Mouse (Mus musculus): Measurements from ENCODE around the gene Sult4a1. TPM values are rescaled to one million over a fixed set of nuclear protein-coding genes. Genes with fewer than 3 reads are reported as not detected.

Sult4a1 gene
- total and polyA plus RNA-seq, 2 experiments from 2014 or later, result 155 to 248 TPM

GRCm38 (mm10) chr15:84133440-84133839 is 27.9 kb upstream of the Sult4a1 start:
- ATAC-seq, result no peak

DNA sequence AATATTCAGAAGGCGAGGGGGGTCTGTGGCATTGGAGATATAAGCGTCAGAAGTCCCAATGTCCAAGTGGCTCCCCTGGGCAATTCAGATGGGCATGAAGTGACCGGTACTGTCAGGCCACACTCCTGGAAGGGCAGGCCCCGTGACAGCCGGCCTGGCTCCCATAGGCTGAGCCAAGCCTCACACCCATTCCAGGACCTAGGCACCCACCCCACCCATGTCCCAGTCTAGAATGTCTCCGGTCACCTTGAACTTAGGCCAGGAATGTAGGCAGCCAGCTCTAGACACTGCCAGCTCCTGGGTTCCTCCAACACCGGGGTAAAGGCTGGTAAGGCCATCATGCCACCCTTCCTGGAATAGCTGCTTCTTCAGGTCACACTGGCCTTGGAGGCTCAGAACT is 26.4 kb upstream of the Sult4a1 start:
- Histone ChIP-seq H3K27ac (no peak overlapping the region; the same call in 1 of the 2 replicates), H3K9ac (replicated peaks; ENCODE audit: low read length) (no peak overlapping the region), H3K9me3 (ENCODE audit: low read length) (no peaks in the 10 kb centered on the region), H3K4me2 (ENCODE audit: low read depth, low read length) (no peak overlapping the region), H3K4me1 (ENCODE audit: insufficient read depth, low read length) (no peaks in the 10 kb centered on the region), H3K27me3 (ENCODE audit: insufficient read depth, low read length) (no peaks in the 10 kb centered on the region), H3K36me3 (ENCODE audit: insufficient read depth, low read length) (no peaks in the 10 kb centered on the region), H3K4me3 (ENCODE audit: low read length) (no peak overlapping the region)
- ATAC-seq (no peak), DNase-seq (ENCODE audit: low spot score) (no peak)
- TF ChIP-seq CTCF (IDR thresholded peaks at IDR 0.05; ENCODE audit: low read depth), result no peak
- 93% methylated on average over 7 of the region's 7 CpGs for WGBS

More at GRCm38 (mm10) chr15:84133440-84133839, 27.9 kb upstream of the Sult4a1 start:
- Histone ChIP-seq H3K4me3 (ENCODE audit: low read length) (no peak overlapping the region), H3K9me3 (ENCODE audit: low read length) (no peaks in the 10 kb centered on the region), H3K36me3 (ENCODE audit: insufficient read depth, low read length) (no peaks in the 10 kb centered on the region), H3K4me2 (ENCODE audit: low read depth, low read length) (no peak overlapping the region), H3K27ac (no peak overlapping the region), H3K9ac (replicated peaks; ENCODE audit: low read length) (no peak overlapping the region), H3K4me1 (ENCODE audit: insufficient read depth, low read length) (no peaks in the 10 kb centered on the region), H3K27me3 (ENCODE audit: insufficient read depth, low read length) (no peaks in the 10 kb centered on the region)
- no peak for TF ChIP-seq CTCF (IDR thresholded peaks at IDR 0.05; ENCODE audit: low read depth)
- WGBS, result 77% methylated on average over 4 of the region's 4 CpGs
- no peak for DNase-seq (ENCODE audit: low spot score)

DNA sequence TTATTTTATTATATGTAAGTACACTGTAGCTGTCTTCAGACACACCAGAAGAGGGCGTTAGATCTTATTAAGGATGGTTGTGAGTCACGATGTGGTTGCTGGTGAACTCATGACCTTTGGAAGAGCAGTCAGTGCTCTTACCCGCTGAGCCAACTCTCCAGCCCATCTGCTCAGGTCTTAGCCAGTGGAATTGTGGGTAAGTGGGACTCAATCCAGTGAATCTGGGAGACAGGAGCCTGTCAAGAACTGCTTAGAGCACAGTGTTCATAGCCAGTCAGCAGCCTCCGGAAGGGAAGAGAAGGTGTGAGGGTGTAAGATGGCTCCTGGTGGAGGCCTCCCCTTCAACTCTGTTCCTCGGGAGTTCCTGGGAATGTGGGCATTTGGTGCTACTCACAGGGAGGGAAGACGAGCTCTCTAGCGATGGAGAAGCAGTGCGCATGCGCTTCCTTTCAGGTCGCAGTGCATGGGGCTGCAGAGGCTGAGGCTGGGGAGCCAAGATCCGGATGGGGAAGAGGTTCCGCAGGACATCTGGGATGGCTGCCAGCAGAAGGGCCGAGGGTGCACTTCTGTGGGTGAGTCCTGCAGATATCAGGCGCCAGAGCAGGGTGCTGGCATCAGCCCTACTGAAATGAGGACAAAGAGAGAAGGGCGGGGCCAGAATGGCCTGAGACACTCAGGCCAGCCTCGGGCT is 25.7 kb upstream of the Sult4a1 start:
- H3K27me3 ChIP-seq (ENCODE audit: insufficient read depth, low read length), result no peaks in the 10 kb centered on the region
- no peak overlapping the region for H3K4me2 ChIP-seq (ENCODE audit: low read depth, low read length)
- whole genome bisulfite sequencing, result 60% methylated on average over 16 of the region's 16 CpGs
- peak; percentile 40; the same call in 1 of the 2 replicates for ATAC-seq
- no peaks in the 10 kb centered on the region for H3K36me3 ChIP-seq (ENCODE audit: insufficient read depth, low read length)
- no peaks in the 10 kb centered on the region for H3K4me1 ChIP-seq (ENCODE audit: insufficient read depth, low read length)
- peak; percentile 64 for DNase-seq (ENCODE audit: low spot score)
- no peak for TF ChIP-seq CTCF (IDR thresholded peaks at IDR 0.05; ENCODE audit: low read depth)
- peak overlapping the region; percentile 65; the same call in 1 of the 2 replicates for H3K27ac ChIP-seq
- no peak overlapping the region for H3K4me3 ChIP-seq (ENCODE audit: low read length)
- no peaks in the 10 kb centered on the region for H3K9me3 ChIP-seq (ENCODE audit: low read length)
- no peak overlapping the region for H3K9ac ChIP-seq (replicated peaks; ENCODE audit: low read length)

GRCm38 (mm10) chr15:84126871-84127270 is 21.3 kb upstream of the Sult4a1 start:
- H3K27me3 ChIP-seq (ENCODE audit: insufficient read depth, low read length), result no peaks in the 10 kb centered on the region
- no peak overlapping the region for H3K4me2 ChIP-seq (ENCODE audit: low read depth, low read length)
- WGBS, result 41% methylated on average over 5 of the region's 5 CpGs
- H3K9me3 ChIP-seq (ENCODE audit: low read length), result no peaks in the 10 kb centered on the region
- ATAC-seq, result no peak
- no peak overlapping the region for H3K4me3 ChIP-seq (ENCODE audit: low read length)
- no peaks in the 10 kb centered on the region for H3K36me3 ChIP-seq (ENCODE audit: insufficient read depth, low read length)
- no peak overlapping the region for H3K27ac ChIP-seq
- H3K4me1 ChIP-seq (ENCODE audit: insufficient read depth, low read length), result no peaks in the 10 kb centered on the region
- no peak overlapping the region for H3K9ac ChIP-seq (replicated peaks; ENCODE audit: low read length)
- peak; percentile 32 for TF ChIP-seq CTCF (IDR thresholded peaks at IDR 0.05; ENCODE audit: low read depth)
- DNase-seq (ENCODE audit: low spot score), result no peak

DNA sequence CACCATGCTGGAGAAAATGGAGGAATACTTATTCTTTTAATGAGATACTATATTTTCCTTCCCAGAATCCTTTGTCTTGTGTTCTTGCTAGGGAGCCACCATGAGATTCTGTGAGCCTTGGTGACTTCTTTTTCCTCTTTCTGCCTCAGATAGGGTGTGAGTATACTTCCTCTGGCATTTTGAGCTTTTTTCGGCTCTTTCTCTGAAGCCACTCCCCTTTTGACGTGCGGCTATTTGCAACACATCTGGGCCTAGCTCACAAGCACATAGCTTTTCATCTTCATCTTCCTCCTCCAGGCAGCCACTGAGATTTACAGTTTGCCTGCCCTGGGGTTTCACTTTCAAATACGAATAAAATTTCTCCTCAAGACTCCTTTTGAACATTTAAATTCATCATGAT is 20.9 kb upstream of the Sult4a1 start:
- Histone ChIP-seq H3K9me3 (ENCODE audit: low read length) (no peaks in the 10 kb centered on the region), H3K4me3 (ENCODE audit: low read length) (no peak overlapping the region), H3K36me3 (ENCODE audit: insufficient read depth, low read length) (no peaks in the 10 kb centered on the region), H3K27me3 (ENCODE audit: insufficient read depth, low read length) (no peaks in the 10 kb centered on the region), H3K27ac (no peak overlapping the region), H3K9ac (replicated peaks; ENCODE audit: low read length) (no peak overlapping the region), H3K4me1 (ENCODE audit: insufficient read depth, low read length) (no peaks in the 10 kb centered on the region), H3K4me2 (ENCODE audit: low read depth, low read length) (no peak overlapping the region)
- WGBS, result 76% methylated on average over 4 of the region's 4 CpGs
- ATAC-seq (no peak), DNase-seq (ENCODE audit: low spot score) (no peak)
- no peak for TF ChIP-seq CTCF (IDR thresholded peaks at IDR 0.05; ENCODE audit: low read depth)

GRCm38 (mm10) chr15:84124086-84124485 is 18.5 kb upstream of the Sult4a1 start:
- no peaks in the 10 kb centered on the region for H3K4me1 ChIP-seq (ENCODE audit: insufficient read depth, low read length)
- no peak overlapping the region for H3K4me2 ChIP-seq (ENCODE audit: low read depth, low read length)
- DNase-seq (ENCODE audit: low spot score), result no peak
- TF ChIP-seq CTCF (IDR thresholded peaks at IDR 0.05; ENCODE audit: low read depth), result peak; percentile 31
- WGBS, result 72% methylated on average over 7 of the region's 7 CpGs
- no peaks in the 10 kb centered on the region for H3K9me3 ChIP-seq (ENCODE audit: low read length)
- ATAC-seq, result no peak
- no peaks in the 10 kb centered on the region for H3K36me3 ChIP-seq (ENCODE audit: insufficient read depth, low read length)
- no peak overlapping the region for H3K9ac ChIP-seq (replicated peaks; ENCODE audit: low read length)
- no peak overlapping the region for H3K27ac ChIP-seq
- H3K4me3 ChIP-seq (ENCODE audit: low read length), result no peak overlapping the region
- no peaks in the 10 kb centered on the region for H3K27me3 ChIP-seq (ENCODE audit: insufficient read depth, low read length)

GRCm38 (mm10) chr15:84123075-84123474 is 17.5 kb upstream of the Sult4a1 start, which contains the start of gene Pnpla5:
Pnpla5 (minus strand) TSS chr15:84123175.
- DNase-seq (ENCODE audit: low spot score) (no peak), ATAC-seq (no peak)
- Histone ChIP-seq H3K9ac (replicated peaks; ENCODE audit: low read length) (no peak within 1 kb of the TSS), H3K27me3 (ENCODE audit: insufficient read depth, low read length) (no peaks in the 10 kb centered on the region), H3K4me1 (ENCODE audit: insufficient read depth, low read length) (no peaks in the 10 kb centered on the region), H3K4me3 (ENCODE audit: low read length) (no peak within 1 kb of the TSS), H3K27ac (no peak within 1 kb of the TSS), H3K9me3 (ENCODE audit: low read length) (no peaks in the 10 kb centered on the region), H3K4me2 (ENCODE audit: low read depth, low read length) (no peak within 1 kb of the TSS), H3K36me3 (ENCODE audit: insufficient read depth, low read length) (no peaks in the 10 kb centered on the region)
- 72% methylated on average over 8 of the region's 8 CpGs for WGBS
- TF ChIP-seq CTCF (IDR thresholded peaks at IDR 0.05; ENCODE audit: low read depth), result no peak

All from hindbrain, postnatal 0 days (tissue).